Mouse (Mus musculus) liver, adult 2 months (tissue): ENCODE measurements at regions not wholly inside any gene's neighbourhood (a gene's known extent, or its start where the extent isn't known, plus 50 kb on each side); places are given as distances from the start of the nearest gene placed in this dataset.

Experiments used
- CTCF ChIP-seq: fragments of 200-500 bp; IDR thresholded peaks from 2 replicates; pipeline ENCODE4 v1.5.1; 2011; ENCODE audit warnings: low read depth, low read length, control low read depth
- POLR2A ChIP-seq: fragments of 200-500 bp; IDR thresholded peaks from 2 replicates; pipeline ENCODE4 v1.6.1; 2011; ENCODE audit warnings: low read length, control low read depth; ENCODE audit not compliant: insufficient read depth; ENCODE audit errors: extremely low read depth

GRCm38 (mm10) chr14:86150329-86150866 is 990.6 kb downstream of the Diaph3 start:
- no peak for TF ChIP-seq POLR2A
- TF ChIP-seq CTCF = no peak
